ENCODE assay signal across 15 mouse cellular contexts in genomic region chr5:106036176-106036575, GRCm38 (mm10).
DNase-seq lines count a peak whose midpoint lies in the region; ATAC-seq and TF ChIP-seq lines count a peak whose summit lies in the region.
"Had no signal": no experiment of that assay in that cellular context is flagged by ENCODE, and none has a peak within 500 bp of the region (broad histone marks: within the 10 kb centered on the region; RNA-seq: fewer than 3 reads in every experiment).

No protein-coding gene starts in this region.

- no peak overlapping the region for H3K9ac ChIP-seq in heart, embryonic 11.5 days (ENCODE audit: low read depth, low read length)
- no peak overlapping the region for H3K9ac ChIP-seq in kidney, embryonic 16.5 days (replicated peaks; ENCODE audit: low read length)
- H3K9ac ChIP-seq in lung, postnatal 0 days (replicated peaks; ENCODE audit: low read depth) = no peak overlapping the region

- no peak for TF ChIP-seq EP300 in lung, postnatal 0 days (IDR thresholded peaks at IDR 0.05)

- TF ChIP-seq CTCF in lung, postnatal 0 days (IDR thresholded peaks at IDR 0.05) = no peak
- TF ChIP-seq CTCF in brain, embryonic 14.5 days (IDR thresholded peaks at IDR 0.05; ENCODE audit: borderline replicate concordance, extremely low read depth, insufficient read depth, insufficient read length) = no peak

- no peak for ATAC-seq in heart, embryonic 11.5 days (replicated peaks; ENCODE audit: insufficient number of reproducible peaks, low FRiP score, low TSS enrichment)
- peak; percentile 76; the same call in 1 of the 2 replicates for ATAC-seq in kidney, embryonic 16.5 days (ENCODE audit: low FRiP score, low TSS enrichment)
- peak; percentile 30; the same call in 1 of the 2 replicates for ATAC-seq in lung, postnatal 0 days
- ATAC-seq: hindbrain, postnatal 0 days had no signal

- peak; percentile 24 for DNase-seq in heart, adult 11 months
- DNase-seq in kidney, adult 11 months = no peak
- DNase-seq in lung, postnatal 0 days (ENCODE audit: low spot score) = peak; percentile 21
- DNase-seq in lung, postnatal 25 days (ENCODE audit: low spot score) = no peak
- DNase-seq in brain, embryonic 14.5 days (ENCODE audit: low read depth) = peak; percentile 40
- DNase-seq in yolk sac, embryonic 10.5 days (ENCODE audit: low spot score) = no peak
- DNase-seq: gastrocnemius, postnatal 10 days; spleen, adult 18-20 months; thymus, postnatal 14 days had no signal

- H3K9me3 ChIP-seq in heart, embryonic 11.5 days (replicated peaks; ENCODE audit: control insufficient read depth, low read length) = no peaks in the 10 kb centered on the region
- H3K9me3 ChIP-seq in kidney, embryonic 16.5 days (ENCODE audit: low read length) = no peaks in the 10 kb centered on the region
- H3K9me3 ChIP-seq in lung, postnatal 0 days (ENCODE audit: low read length) = no peaks in the 10 kb centered on the region
- H3K9me3 ChIP-seq: limb, embryonic 10.5 days had no signal

- no peaks in the 10 kb centered on the region for H3K4me1 ChIP-seq in heart, embryonic 11.5 days (ENCODE audit: control insufficient read depth, insufficient read depth, low read length)
- H3K4me1 ChIP-seq in kidney, embryonic 16.5 days (ENCODE audit: insufficient read depth, low read length) = peaks cover 10% of the 10 kb centered on the region
- no peaks in the 10 kb centered on the region for H3K4me1 ChIP-seq in lung, postnatal 0 days (ENCODE audit: insufficient read depth, low read depth, low read length)

- H3K27ac ChIP-seq in heart, embryonic 11.5 days (ENCODE audit: low read depth, low read length) = no peak overlapping the region
- 0 out of 2 replicates have a peak overlapping the region, but pooled peaks have one; percentile 56 for H3K27ac ChIP-seq in kidney, embryonic 16.5 days (ENCODE audit: low read length)
- H3K27ac ChIP-seq in lung, postnatal 0 days (ENCODE audit: low read length) = no peak overlapping the region
- H3K27ac ChIP-seq: hindbrain, postnatal 0 days; left cerebral cortex, adult 2 months; limb, embryonic 10.5 days had no signal

- no peak overlapping the region for H3K4me3 ChIP-seq in heart, embryonic 11.5 days (ENCODE audit: low read depth, low read length)
- no peak overlapping the region for H3K4me3 ChIP-seq in kidney, embryonic 16.5 days (ENCODE audit: low read length)
- H3K4me3 ChIP-seq in lung, postnatal 0 days (ENCODE audit: low read depth, low read length) = no peak overlapping the region
- H3K4me3 ChIP-seq: left cerebral cortex, adult 2 months; limb, embryonic 10.5 days had no signal

- WGBS in heart, embryonic 11.5 days (ENCODE audit: insufficient replicate concordance) = 42% methylated on average over 6 of the region's 6 CpGs
- 13% methylated on average over 6 of the region's 6 CpGs for WGBS in kidney, embryonic 16.5 days
- WGBS in lung, postnatal 0 days = 36% methylated on average over 6 of the region's 6 CpGs

- no peaks in the 10 kb centered on the region for H3K27me3 ChIP-seq in heart, embryonic 11.5 days (ENCODE audit: control insufficient read depth, insufficient read depth, low read length)
- H3K27me3 ChIP-seq in kidney, embryonic 16.5 days (ENCODE audit: insufficient read depth, low read length) = no peaks in the 10 kb centered on the region
- no peaks in the 10 kb centered on the region for H3K27me3 ChIP-seq in lung, postnatal 0 days (replicated peaks; ENCODE audit: insufficient read depth, low read length)

- no peaks in the 10 kb centered on the region for H3K36me3 ChIP-seq in heart, embryonic 11.5 days (ENCODE audit: control insufficient read depth, insufficient read depth, low read length)
- no peaks in the 10 kb centered on the region for H3K36me3 ChIP-seq in kidney, embryonic 16.5 days (ENCODE audit: insufficient read depth, low read length)
- no peaks in the 10 kb centered on the region for H3K36me3 ChIP-seq in lung, postnatal 0 days (ENCODE audit: insufficient read depth, low read length)
- H3K36me3 ChIP-seq: limb, embryonic 10.5 days had no signal

- H3K4me2 ChIP-seq in heart, embryonic 11.5 days = no peak overlapping the region
- peak overlapping the region; percentile 27; the same call in 1 of the 2 replicates for H3K4me2 ChIP-seq in kidney, embryonic 16.5 days (replicated peaks; ENCODE audit: low read depth, low read length)
- H3K4me2 ChIP-seq in lung, postnatal 0 days (replicated peaks; ENCODE audit: low read depth, low read length) = no peak overlapping the region
- H3K4me2 ChIP-seq: liver, embryonic 11.5 days had no signal

- no peak for TF ChIP-seq POLR2A in brain, embryonic 14.5 days (IDR thresholded peaks at IDR 0.05; ENCODE audit: borderline replicate concordance, extremely low read depth, insufficient read depth, insufficient read length, poor library complexity, severe bottlenecking)

Comparison
In these comparisons a context has a peak if more than half of its experiments do, and no peak if none do; other contexts are left out.
1. DNase-seq: peak in heart, adult 11 months (single experiment), lung, postnatal 0 days (single experiment) and brain, embryonic 14.5 days (single experiment); none in kidney, adult 11 months (single experiment), lung, postnatal 25 days (single experiment) and yolk sac, embryonic 10.5 days (single experiment).